Mouse (Mus musculus) neutrophil, adult 59 days (primary cell): ENCODE results near the gene Fam84a. TPM values are rescaled to one million over a fixed set of nuclear protein-coding genes. Genes with fewer than 3 reads are reported as not detected.

Source experiments
- total RNA-seq, 2 experiments: library from RNA; stranded (reverse); gene quantifications; 1 replicate in 1 of 2; 2 replicates in 1 of 2; pipeline ENCODE4 v1.2.4; 2023

Gene Fam84a
- total RNA-seq, result not detected

DNA sequence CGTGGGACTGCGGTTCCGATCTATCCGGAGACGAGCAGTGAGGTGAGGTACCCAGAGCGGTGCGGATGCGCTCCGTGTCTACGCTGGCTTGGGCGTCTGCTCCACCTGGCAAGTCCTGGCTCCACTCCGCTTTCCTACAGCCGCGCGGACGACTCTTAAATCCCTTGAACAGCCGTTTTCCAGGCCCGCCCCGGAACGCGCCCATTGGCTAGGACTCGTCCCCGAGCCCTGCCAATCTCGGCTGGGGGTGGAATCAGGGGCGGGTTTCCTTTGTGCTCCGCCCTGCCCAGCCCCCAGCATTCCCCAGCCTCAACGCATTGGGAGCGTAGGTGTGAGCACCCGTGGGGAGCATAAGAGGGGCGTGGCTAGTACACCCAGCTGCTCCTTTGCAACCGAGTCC is at the start of gene Fam84a:
Fam84a (minus strand) TSS at position 134 of the 400 bp plus-strand sequence.

